Mouse (Mus musculus) ES-Bruce4 (cell line): Measurements from ENCODE around the gene Thbs2. TPM values are rescaled to one million over a fixed set of nuclear protein-coding genes. Genes with fewer than 3 reads are reported as not detected.

Source experiments
- H3K27ac ChIP-seq: 2 replicates; pipeline ENCODE4 v1.5.1; 2012; ENCODE audit warnings: low read length, inconsistent platforms; ENCODE audit not compliant: insufficient read depth
- H3K27me3 ChIP-seq: 2 replicates; pipeline ENCODE4 v1.6.1; 2012; ENCODE audit warnings: mild to moderate bottlenecking, low read length, inconsistent platforms; ENCODE audit not compliant: control insufficient read depth, poor library complexity, insufficient read depth, severe bottlenecking
- H3K36me3 ChIP-seq: 2 replicates; pipeline ENCODE4 v1.6.1; 2012; ENCODE audit warnings: inconsistent platforms, mild to moderate bottlenecking, low read length, moderate library complexity; ENCODE audit not compliant: control insufficient read depth, poor library complexity, insufficient read depth, severe bottlenecking
- H3K4me1 ChIP-seq: one replicate; pipeline ENCODE4 v1.8.1; 2011; ENCODE audit warnings: low read length; ENCODE audit not compliant: control insufficient read depth, insufficient read depth
- H3K4me3 ChIP-seq: 2 replicates; pipeline ENCODE4 v1.5.1; 2011; ENCODE audit warnings: low read depth, mild to moderate bottlenecking, low read length
- H3K9ac ChIP-seq: 2 replicates; pipeline ENCODE4 v1.6.1; 2012; ENCODE audit warnings: low read depth, mild to moderate bottlenecking, inconsistent platforms; ENCODE audit not compliant: poor library complexity, severe bottlenecking
- H3K9me3 ChIP-seq: replicated peaks from 2 replicates; pipeline ENCODE4 v1.6.1; 2012; ENCODE audit warnings: mild to moderate bottlenecking, low read length, inconsistent platforms; ENCODE audit not compliant: control insufficient read depth, poor library complexity, insufficient read depth, severe bottlenecking
- CTCF ChIP-seq: IDR thresholded peaks from one replicate; pipeline ENCODE4 v1.8.1; 2011; ENCODE audit warnings: low read depth, low read length
- EP300 ChIP-seq: IDR thresholded peaks from 2 replicates; pipeline ENCODE4 v1.6.1; 2011; ENCODE audit warnings: low read depth, low read length; ENCODE audit not compliant: insufficient read depth
- POLR2A ChIP-seq: IDR thresholded peaks from one replicate; pipeline ENCODE4 v1.8.1; 2011; ENCODE audit warnings: low read length; ENCODE audit not compliant: insufficient read depth
- polyA plus RNA-seq: library from polyadenylated mRNA; stranded (reverse); fragments of >200 nt; gene quantifications from 2 replicates; pipeline ENCODE4 v1.2.4, GENCODE M21; 2011; ENCODE audit warnings: low read depth; ENCODE audit not compliant: missing spikeins, insufficient read depth, insufficient read length

Gene Thbs2
- polyA plus RNA-seq, 1 experiment, result 2.0 TPM

DNA sequence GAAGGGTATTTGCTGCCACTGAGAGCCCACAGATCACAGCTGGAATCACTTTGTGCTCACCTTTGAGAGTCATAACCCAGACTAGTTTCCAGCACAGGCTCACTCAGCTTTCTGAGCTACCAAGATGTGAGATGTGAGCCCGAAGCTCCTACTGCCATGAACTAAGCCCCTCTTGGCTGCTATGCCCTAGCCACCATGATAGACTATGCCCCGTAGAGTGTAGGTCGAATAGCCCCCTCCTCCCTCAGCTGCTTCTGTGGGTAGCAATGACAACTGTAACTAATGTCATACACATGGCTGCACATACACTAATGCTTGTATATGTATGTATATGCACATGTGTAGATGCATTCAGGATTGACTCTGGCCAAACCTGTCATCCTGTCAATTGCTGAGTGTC lies 20.3 kb upstream of the Thbs2 start:
- Histone ChIP-seq H3K4me3 (no peak overlapping the region), H3K27me3 (no peaks in the 10 kb centered on the region), H3K9ac (no peak overlapping the region), H3K9me3 (no peaks in the 10 kb centered on the region), H3K4me1 (no peaks in the 10 kb centered on the region), H3K36me3 (no peaks in the 10 kb centered on the region), H3K27ac (no peak overlapping the region)
- TF ChIP-seq POLR2A, result no peak
- no peak for TF ChIP-seq CTCF
- TF ChIP-seq EP300, result no peak

DNA sequence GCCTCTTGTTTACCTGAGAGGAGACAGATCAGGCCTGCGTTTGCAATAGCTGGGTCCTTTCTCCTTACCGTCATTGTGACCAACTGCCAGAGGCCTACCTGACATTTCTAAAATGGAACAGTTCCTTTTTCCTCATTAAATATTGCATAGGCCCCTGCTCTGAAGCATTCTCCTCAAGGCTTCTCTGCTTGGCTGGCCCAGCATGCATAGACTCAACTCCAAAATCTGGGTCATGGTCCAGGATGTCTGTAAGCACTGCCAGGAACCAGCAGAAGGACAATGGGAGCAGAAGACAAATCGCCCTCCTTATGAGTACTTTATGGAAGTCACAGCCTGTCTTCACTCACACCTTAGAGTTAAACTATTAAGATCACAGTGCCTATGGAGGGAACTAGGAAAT lies 17.7 kb upstream of the Thbs2 start:
- H3K27me3 ChIP-seq, result no peaks in the 10 kb centered on the region
- H3K27ac ChIP-seq, result no peak overlapping the region
- TF ChIP-seq CTCF (no peak), POLR2A (no peak), EP300 (no peak)
- H3K4me1 ChIP-seq, result no peaks in the 10 kb centered on the region
- H3K9ac ChIP-seq, result no peak overlapping the region
- H3K36me3 ChIP-seq, result no peaks in the 10 kb centered on the region
- no peaks in the 10 kb centered on the region for H3K9me3 ChIP-seq
- no peak overlapping the region for H3K4me3 ChIP-seq

DNA sequence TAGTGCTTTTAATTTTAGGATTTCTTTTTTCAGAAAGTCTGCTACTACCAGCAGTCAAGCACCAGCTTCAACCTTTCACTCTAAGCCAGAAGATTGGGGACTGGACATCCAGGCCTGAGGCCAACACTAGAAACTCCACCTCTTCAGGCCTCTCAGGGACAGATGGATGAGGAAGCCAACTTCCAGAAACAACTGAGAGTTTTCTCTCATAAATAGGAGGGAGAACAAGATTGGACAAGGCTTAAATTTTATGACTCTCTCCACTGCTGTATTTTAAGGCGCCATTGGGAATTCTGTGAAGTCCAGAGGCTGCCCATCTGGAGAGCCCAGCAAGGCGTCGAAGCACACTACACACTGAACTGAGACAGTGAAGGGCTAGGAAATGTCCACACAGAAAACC lies 17.0 kb upstream of the Thbs2 start:
- TF ChIP-seq POLR2A, result no peak
- no peak for TF ChIP-seq EP300
- TF ChIP-seq CTCF, result no peak
- H3K9ac ChIP-seq, result no peak overlapping the region
- H3K9me3 ChIP-seq, result no peaks in the 10 kb centered on the region
- H3K4me3 ChIP-seq, result no peak overlapping the region
- H3K36me3 ChIP-seq, result no peaks in the 10 kb centered on the region
- H3K4me1 ChIP-seq, result no peaks in the 10 kb centered on the region
- H3K27ac ChIP-seq, result no peak overlapping the region
- no peaks in the 10 kb centered on the region for H3K27me3 ChIP-seq

DNA sequence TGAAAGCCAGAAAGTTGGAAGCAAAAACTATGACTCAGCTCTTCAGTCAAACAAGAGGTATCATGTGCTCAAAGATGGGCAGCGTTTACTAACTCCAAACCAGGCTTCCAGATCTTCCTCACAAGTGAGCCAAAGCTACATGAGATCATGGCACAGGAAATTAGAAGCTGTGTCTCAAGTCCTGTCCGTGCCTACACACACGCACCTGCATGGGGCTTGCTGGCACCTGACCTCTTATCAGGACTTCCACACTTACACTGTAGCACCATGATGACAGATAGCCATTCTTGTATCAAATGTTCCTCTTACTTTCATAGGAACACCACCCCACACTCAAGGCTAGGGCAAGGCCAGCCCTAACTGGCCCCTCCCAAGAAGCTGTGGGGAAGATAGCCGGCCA lies 12.0 kb upstream of the Thbs2 start:
- H3K4me1 ChIP-seq, result no peaks in the 10 kb centered on the region
- no peak overlapping the region for H3K9ac ChIP-seq
- no peak overlapping the region for H3K27ac ChIP-seq
- no peaks in the 10 kb centered on the region for H3K27me3 ChIP-seq
- TF ChIP-seq POLR2A (no peak), EP300 (no peak), CTCF (no peak)
- H3K4me3 ChIP-seq, result no peak overlapping the region
- no peaks in the 10 kb centered on the region for H3K36me3 ChIP-seq
- H3K9me3 ChIP-seq, result no peaks in the 10 kb centered on the region

DNA sequence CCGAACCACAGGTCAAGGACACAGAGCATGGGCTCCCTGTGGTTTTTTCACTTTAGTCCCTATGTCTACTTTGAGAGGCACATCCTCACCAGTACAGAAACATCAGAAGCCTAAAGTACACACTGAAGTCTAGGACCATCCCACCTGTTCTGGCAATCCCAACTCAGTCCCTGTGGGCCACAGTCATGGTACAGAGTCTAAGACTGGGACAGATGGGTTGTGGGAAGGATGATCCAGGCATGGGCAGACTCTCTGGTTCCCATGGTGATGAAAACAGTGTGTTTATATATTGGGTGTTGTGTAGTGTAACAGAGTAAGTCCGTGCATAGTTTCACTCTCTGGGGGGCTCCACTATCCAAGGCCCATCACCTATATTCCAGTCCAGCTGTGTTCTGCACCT lies 11.4 kb upstream of the Thbs2 start:
- TF ChIP-seq POLR2A, result no peak
- H3K4me1 ChIP-seq, result no peaks in the 10 kb centered on the region
- no peaks in the 10 kb centered on the region for H3K36me3 ChIP-seq
- no peak overlapping the region for H3K4me3 ChIP-seq
- no peak overlapping the region for H3K9ac ChIP-seq
- H3K27me3 ChIP-seq, result no peaks in the 10 kb centered on the region
- H3K27ac ChIP-seq, result no peak overlapping the region
- no peaks in the 10 kb centered on the region for H3K9me3 ChIP-seq

DNA sequence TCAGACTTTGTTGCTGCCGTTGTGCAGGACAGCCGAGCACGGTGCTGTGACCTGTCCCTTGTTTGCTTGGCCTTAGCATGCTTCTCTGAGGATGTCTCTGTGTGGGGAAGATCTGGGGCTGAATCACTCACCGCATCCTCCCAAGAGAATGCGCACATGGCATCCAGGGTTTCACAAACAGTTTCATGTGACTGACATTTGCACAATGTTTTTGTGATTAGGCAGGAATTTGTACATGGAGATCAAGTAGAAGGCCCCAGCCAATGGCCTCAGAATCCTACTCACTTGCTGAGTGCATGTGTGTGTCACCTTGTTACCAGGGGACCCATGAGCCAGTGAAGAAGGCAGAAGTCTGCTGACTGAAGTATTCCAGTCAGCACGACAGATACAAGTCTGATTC lies 9.7 kb upstream of the Thbs2 start:
- Histone ChIP-seq H3K9ac (no peak overlapping the region), H3K4me3 (no peak overlapping the region), H3K36me3 (no peaks in the 10 kb centered on the region), H3K27ac (no peak overlapping the region), H3K9me3 (no peaks in the 10 kb centered on the region), H3K27me3 (no peaks in the 10 kb centered on the region), H3K4me1 (no peaks in the 10 kb centered on the region)
- TF ChIP-seq CTCF (no peak), EP300 (no peak), POLR2A (no peak)
